Comparison of ENCODE assay signal across 20 mouse cellular contexts in genomic region chr12:27085890-27086289, GRCm38 (mm10).
DNase-seq lines count a peak whose midpoint lies in the region; ATAC-seq and TF ChIP-seq lines count a peak whose summit lies in the region.
"Had no signal": no experiment of that assay in that cellular context is flagged by ENCODE, and none has a peak within 500 bp of the region (broad histone marks: within the 10 kb centered on the region; RNA-seq: fewer than 3 reads in every experiment).

No protein-coding gene starts in this region.

- no peaks in the 10 kb centered on the region for H3K36me3 ChIP-seq in hindbrain, embryonic 11.5 days (ENCODE audit: control insufficient read depth, insufficient read depth, low read length)
- H3K36me3 ChIP-seq in hindbrain, embryonic 13.5 days = no peaks in the 10 kb centered on the region
- H3K36me3 ChIP-seq in midbrain, embryonic 13.5 days = no peaks in the 10 kb centered on the region
- no peaks in the 10 kb centered on the region for H3K36me3 ChIP-seq in midbrain, embryonic 11.5 days (ENCODE audit: control insufficient read depth, insufficient read depth, low read length)
- no peaks in the 10 kb centered on the region for H3K36me3 ChIP-seq in intestine, embryonic 15.5 days
- H3K36me3 ChIP-seq in small intestine, adult 2 months (ENCODE audit: control insufficient read depth, insufficient read depth, low read length) = no peaks in the 10 kb centered on the region
- H3K36me3 ChIP-seq: forebrain, embryonic 15.5 days; heart, embryonic 15.5 days had no signal

- H3K9me3 ChIP-seq in hindbrain, embryonic 11.5 days (ENCODE audit: control insufficient read depth, low read length) = no peaks in the 10 kb centered on the region
- no peaks in the 10 kb centered on the region for H3K9me3 ChIP-seq in hindbrain, embryonic 13.5 days
- H3K9me3 ChIP-seq in midbrain, embryonic 13.5 days = no peaks in the 10 kb centered on the region
- H3K9me3 ChIP-seq in midbrain, embryonic 11.5 days (ENCODE audit: control insufficient read depth, low read length) = no peaks in the 10 kb centered on the region
- H3K9me3 ChIP-seq in intestine, embryonic 15.5 days = no peaks in the 10 kb centered on the region
- H3K9me3 ChIP-seq: forebrain, embryonic 15.5 days; heart, embryonic 15.5 days had no signal

- no peak for DNase-seq in hindbrain, embryonic 11.5 days (ENCODE audit: low spot score)
- DNase-seq in midbrain, embryonic 11.5 days (ENCODE audit: low spot score, missing footprints) = no peak
- DNase-seq: adrenal gland, adult 2 months; adrenal gland, postnatal 25 days; cerebellum, adult 18-20 months; cerebellum, adult 9-11 months; cerebellum, postnatal 36 days; heart, adult 18-20 months; heart, postnatal 14 days had no signal

- no peak overlapping the region for H3K9ac ChIP-seq in hindbrain, embryonic 11.5 days (ENCODE audit: low read depth, low read length)
- no peak overlapping the region for H3K9ac ChIP-seq in hindbrain, embryonic 13.5 days
- H3K9ac ChIP-seq in midbrain, embryonic 13.5 days (replicated peaks) = no peak overlapping the region
- no peak overlapping the region for H3K9ac ChIP-seq in midbrain, embryonic 11.5 days (ENCODE audit: low read length)
- H3K9ac ChIP-seq in intestine, embryonic 15.5 days = no peak overlapping the region
- H3K9ac ChIP-seq: forebrain, embryonic 15.5 days; heart, embryonic 15.5 days had no signal

- no peak overlapping the region for H3K4me3 ChIP-seq in hindbrain, embryonic 11.5 days (ENCODE audit: low read depth, low read length)
- H3K4me3 ChIP-seq in hindbrain, embryonic 13.5 days = no peak overlapping the region
- no peak overlapping the region for H3K4me3 ChIP-seq in midbrain, embryonic 13.5 days (replicated peaks)
- no peak overlapping the region for H3K4me3 ChIP-seq in midbrain, embryonic 11.5 days (ENCODE audit: low read depth, low read length)
- H3K4me3 ChIP-seq in intestine, embryonic 15.5 days (replicated peaks) = no peak overlapping the region
- H3K4me3 ChIP-seq in small intestine, adult 2 months (ENCODE audit: low read depth, low read length) = no peak overlapping the region
- H3K4me3 ChIP-seq: forebrain, embryonic 15.5 days; heart, embryonic 15.5 days had no signal

- no peak for TF ChIP-seq POLR2A in small intestine, adult 2 months (IDR thresholded peaks at IDR 0.05; ENCODE audit: low read depth, low read length)

- 77% methylated on average over 2 of the region's 2 CpGs for WGBS in hindbrain, embryonic 11.5 days
- 88% methylated on average over 2 of the region's 2 CpGs for WGBS in hindbrain, embryonic 13.5 days
- WGBS in midbrain, embryonic 13.5 days = 88% methylated on average over 2 of the region's 2 CpGs
- WGBS in midbrain, embryonic 11.5 days = 91% methylated on average over 2 of the region's 2 CpGs
- WGBS in intestine, embryonic 15.5 days = 59% methylated on average over 2 of the region's 2 CpGs
- WGBS in small intestine, adult 2 months = 33% methylated on average over 2 of the region's 2 CpGs

- no peak for ATAC-seq in hindbrain, embryonic 11.5 days (ENCODE audit: low FRiP score)
- no peak for ATAC-seq in hindbrain, embryonic 13.5 days (ENCODE audit: low FRiP score)
- no peak for ATAC-seq in midbrain, embryonic 13.5 days
- ATAC-seq in midbrain, embryonic 11.5 days (ENCODE audit: low FRiP score) = no peak
- peak; percentile 80 for ATAC-seq in intestine, embryonic 15.5 days
- no peak for ATAC-seq in inflammation-experienced regulatory T-cells, adult 6 months
- ATAC-seq: activated CD4-positive, CD25-positive, alpha-beta regulatory T cell, adult 4 months; forebrain, embryonic 15.5 days; Patski had no signal

- no peaks in the 10 kb centered on the region for H3K27me3 ChIP-seq in hindbrain, embryonic 11.5 days (ENCODE audit: control insufficient read depth, insufficient read depth, low read length)
- H3K27me3 ChIP-seq in hindbrain, embryonic 13.5 days = no peaks in the 10 kb centered on the region
- H3K27me3 ChIP-seq in midbrain, embryonic 13.5 days = no peaks in the 10 kb centered on the region
- no peaks in the 10 kb centered on the region for H3K27me3 ChIP-seq in midbrain, embryonic 11.5 days (ENCODE audit: control insufficient read depth, insufficient read depth, low read length)
- no peaks in the 10 kb centered on the region for H3K27me3 ChIP-seq in intestine, embryonic 15.5 days (replicated peaks)
- H3K27me3 ChIP-seq in small intestine, adult 2 months (ENCODE audit: control insufficient read depth, insufficient read depth, low read length) = no peaks in the 10 kb centered on the region
- H3K27me3 ChIP-seq: CH12.LX; forebrain, embryonic 15.5 days; heart, embryonic 15.5 days; Patski had no signal

- no peak for TF ChIP-seq CTCF in small intestine, adult 2 months (IDR thresholded peaks at IDR 0.05; ENCODE audit: extremely low read depth, insufficient read length, insufficient replicate concordance, low read depth, low read length)

- 0 out of 2 replicates have a peak overlapping the region, but pooled peaks have one; percentile 24 for H3K27ac ChIP-seq in hindbrain, embryonic 11.5 days (ENCODE audit: low read depth, low read length)
- no peak overlapping the region for H3K27ac ChIP-seq in hindbrain, embryonic 13.5 days
- peak overlapping the region; percentile 51; the same call in 1 of the 2 replicates for H3K27ac ChIP-seq in midbrain, embryonic 13.5 days
- H3K27ac ChIP-seq in midbrain, embryonic 11.5 days (ENCODE audit: low read depth, low read length) = no peak overlapping the region
- H3K27ac ChIP-seq in intestine, embryonic 15.5 days = peak overlapping the region; percentile 91
- H3K27ac ChIP-seq in small intestine, adult 2 months (ENCODE audit: insufficient read depth, low read depth, low read length) = peak overlapping the region; percentile 40
- H3K27ac ChIP-seq: forebrain, embryonic 15.5 days; heart, embryonic 15.5 days had no signal

- peaks cover 9% of the 10 kb centered on the region for H3K4me1 ChIP-seq in hindbrain, embryonic 11.5 days (replicated peaks; ENCODE audit: control insufficient read depth, insufficient read depth, low read length)
- H3K4me1 ChIP-seq in hindbrain, embryonic 13.5 days (replicated peaks) = peaks cover 36% of the 10 kb centered on the region
- peaks cover 45% of the 10 kb centered on the region for H3K4me1 ChIP-seq in midbrain, embryonic 13.5 days (replicated peaks)
- peaks cover 44% of the 10 kb centered on the region for H3K4me1 ChIP-seq in midbrain, embryonic 11.5 days (ENCODE audit: control insufficient read depth, insufficient read depth, low read length)
- peaks cover 14% of the 10 kb centered on the region for H3K4me1 ChIP-seq in intestine, embryonic 15.5 days (replicated peaks)
- peaks cover 17% of the 10 kb centered on the region; the same call in 1 of the 2 replicates for H3K4me1 ChIP-seq in small intestine, adult 2 months (ENCODE audit: control insufficient read depth, insufficient read depth, insufficient read length, low read length)

- H3K4me2 ChIP-seq in hindbrain, embryonic 11.5 days (replicated peaks; ENCODE audit: low read depth, low read length) = no peak overlapping the region
- H3K4me2 ChIP-seq in hindbrain, embryonic 13.5 days = no peak overlapping the region
- H3K4me2 ChIP-seq in midbrain, embryonic 13.5 days (replicated peaks) = no peak overlapping the region
- no peak overlapping the region for H3K4me2 ChIP-seq in midbrain, embryonic 11.5 days
- peak overlapping the region; percentile 30; the same call in 1 of the 2 replicates for H3K4me2 ChIP-seq in intestine, embryonic 15.5 days (replicated peaks)
- H3K4me2 ChIP-seq: forebrain, embryonic 15.5 days; heart, embryonic 11.5 days; heart, embryonic 15.5 days had no signal

Comparison
In these comparisons a context has a peak if more than half of its experiments do, and no peak if none do; other contexts are left out.
1. H3K27ac ChIP-seq: peak in hindbrain, embryonic 11.5 days (single experiment), midbrain, embryonic 13.5 days (single experiment), intestine, embryonic 15.5 days (single experiment) and small intestine, adult 2 months (single experiment); none in hindbrain, embryonic 13.5 days (single experiment) and midbrain, embryonic 11.5 days (single experiment).